Mouse (Mus musculus): ENCODE results near the gene Prickle4. TPM values are rescaled to one million over a fixed set of nuclear protein-coding genes. Genes with fewer than 3 reads are reported as not detected.
"Not testable (repeated sequence)": the region's sequence is repeated elsewhere in the genome, so short reads cannot be mapped to it uniquely, and the experiment has no call there.

Prickle4 gene
- total and polyA plus RNA-seq, 3 experiments = 3.7 to 8.3 (median 3.9) TPM

GRCm38 (mm10) chr17:47669166-47669565 is 25.4 kb downstream of the Prickle4 start:
- Histone ChIP-seq H3K9ac (ENCODE audit: low read depth, low read length) (no peak overlapping the region), H3K36me3 (ENCODE audit: control insufficient read depth, insufficient read depth, low read length) (no peaks in the 10 kb centered on the region), H3K27me3 (ENCODE audit: control insufficient read depth, insufficient read depth, low read length) (no peaks in the 10 kb centered on the region), H3K27ac (no peak overlapping the region), H3K4me3 (no peak overlapping the region), H3K79me2 (replicated peaks; ENCODE audit: control insufficient read depth, insufficient read depth, low read length) (no peaks in the 10 kb centered on the region), H3K4me1 (ENCODE audit: control insufficient read depth, insufficient read depth, low read length) (no peaks in the 10 kb centered on the region; the same call in 1 of the 2 replicates)
- intact Hi-C loops (cut with DNase I) = no loop called here
- TF ChIP-seq CTCF (IDR thresholded peaks at IDR 0.05) (no peak), EP300 (IDR thresholded peaks at IDR 0.05; ENCODE audit: insufficient read depth, low read depth, low read length) (no peak), POLR2A (IDR thresholded peaks at IDR 0.05; ENCODE audit: insufficient read depth, low read depth, low read length) (no peak)
- 82% methylated on average over 4 of the region's 4 CpGs for WGBS
- DNase-seq = no peak

DNA sequence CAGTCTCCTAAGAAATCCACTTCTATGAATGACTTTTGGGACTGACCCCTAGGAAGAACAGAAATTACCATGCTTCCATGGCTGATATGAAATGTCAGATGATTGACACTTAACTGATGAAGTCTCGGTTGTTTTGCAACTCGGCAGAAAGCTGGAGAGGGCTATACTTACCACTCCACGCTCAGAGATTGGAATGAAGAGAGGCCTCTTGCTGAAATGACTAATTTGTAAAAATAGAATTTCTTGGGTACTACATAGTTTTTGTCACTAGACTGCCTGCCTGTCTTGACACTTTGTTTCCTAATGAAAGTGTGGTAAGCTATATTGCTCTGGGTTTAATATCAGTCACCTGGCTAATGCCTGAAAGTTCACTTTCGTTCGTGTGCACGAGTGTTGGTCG is 30.1 kb downstream of the Prickle4 start:
- H3K27me3 ChIP-seq (ENCODE audit: control insufficient read depth, insufficient read depth, low read length) = no peaks in the 10 kb centered on the region
- H3K4me3 ChIP-seq = no peak overlapping the region
- no peak for DNase-seq
- H3K27ac ChIP-seq = no peak overlapping the region
- no peaks in the 10 kb centered on the region for H3K36me3 ChIP-seq (ENCODE audit: control insufficient read depth, insufficient read depth, low read length)
- TF ChIP-seq EP300 (IDR thresholded peaks at IDR 0.05; ENCODE audit: insufficient read depth, low read depth, low read length) (no peak), CTCF (IDR thresholded peaks at IDR 0.05) (no peak), POLR2A (IDR thresholded peaks at IDR 0.05; ENCODE audit: insufficient read depth, low read depth, low read length) (no peak)
- H3K79me2 ChIP-seq (replicated peaks; ENCODE audit: control insufficient read depth, insufficient read depth, low read length) = no peaks in the 10 kb centered on the region
- 71% methylated on average over 7 of the region's 7 CpGs for WGBS
- H3K4me1 ChIP-seq (ENCODE audit: control insufficient read depth, insufficient read depth, low read length) = no peaks in the 10 kb centered on the region
- H3K9ac ChIP-seq (ENCODE audit: low read depth, low read length) = no peak overlapping the region
- intact Hi-C loops (cut with DNase I) = no loop called here

DNA sequence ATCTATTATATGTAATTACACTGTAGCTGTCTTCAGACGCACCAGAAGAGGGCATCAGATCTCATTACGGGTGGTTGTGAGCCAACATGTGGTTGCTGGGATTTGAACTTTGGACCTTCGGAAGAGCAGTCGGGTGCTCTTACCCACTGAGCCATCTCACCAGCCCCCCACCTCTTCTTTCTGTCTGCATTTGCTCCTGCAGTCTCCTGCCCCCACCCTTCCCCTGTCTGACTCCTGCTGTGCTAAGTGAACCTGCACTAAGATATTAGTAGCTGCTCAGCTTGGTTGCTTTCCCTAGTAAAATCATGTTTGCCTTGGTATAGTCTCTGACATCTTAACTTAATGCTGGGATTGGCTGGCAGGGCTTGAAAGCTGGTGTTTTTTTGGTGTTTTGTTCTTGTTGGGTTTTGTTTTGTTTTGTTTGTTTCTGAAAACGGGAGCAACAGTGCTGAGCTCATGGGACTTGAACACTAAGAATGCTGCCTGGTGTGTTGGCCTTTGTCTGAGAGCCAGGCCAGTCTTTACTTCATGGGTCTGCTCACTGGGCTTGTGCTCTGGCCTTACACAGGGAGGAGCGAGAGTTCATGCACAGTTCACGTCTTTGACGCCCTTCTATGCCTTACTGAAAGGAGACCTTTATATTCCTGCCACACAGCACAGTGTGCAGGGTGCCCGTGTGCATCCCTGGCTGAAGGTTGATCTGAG is 31.4 kb downstream of the Prickle4 start:
- Histone ChIP-seq H3K79me2 (replicated peaks; ENCODE audit: control insufficient read depth, insufficient read depth, low read length) (no peaks in the 10 kb centered on the region), H3K27me3 (ENCODE audit: control insufficient read depth, insufficient read depth, low read length) (no peaks in the 10 kb centered on the region), H3K36me3 (ENCODE audit: control insufficient read depth, insufficient read depth, low read length) (no peaks in the 10 kb centered on the region), H3K4me1 (ENCODE audit: control insufficient read depth, insufficient read depth, low read length) (no peaks in the 10 kb centered on the region), H3K9ac (ENCODE audit: low read depth, low read length) (no peak overlapping the region), H3K4me3 (no peak overlapping the region), H3K27ac (no peak overlapping the region)
- 79% methylated on average over 9 of the region's 9 CpGs for WGBS
- DNase-seq = no peak
- TF ChIP-seq EP300 (IDR thresholded peaks at IDR 0.05; ENCODE audit: insufficient read depth, low read depth, low read length) = no peak
- no peak for TF ChIP-seq POLR2A (IDR thresholded peaks at IDR 0.05; ENCODE audit: insufficient read depth, low read depth, low read length)
- TF ChIP-seq CTCF (IDR thresholded peaks at IDR 0.05) = no peak
- intact Hi-C loops (cut with DNase I) = no loop called here

DNA sequence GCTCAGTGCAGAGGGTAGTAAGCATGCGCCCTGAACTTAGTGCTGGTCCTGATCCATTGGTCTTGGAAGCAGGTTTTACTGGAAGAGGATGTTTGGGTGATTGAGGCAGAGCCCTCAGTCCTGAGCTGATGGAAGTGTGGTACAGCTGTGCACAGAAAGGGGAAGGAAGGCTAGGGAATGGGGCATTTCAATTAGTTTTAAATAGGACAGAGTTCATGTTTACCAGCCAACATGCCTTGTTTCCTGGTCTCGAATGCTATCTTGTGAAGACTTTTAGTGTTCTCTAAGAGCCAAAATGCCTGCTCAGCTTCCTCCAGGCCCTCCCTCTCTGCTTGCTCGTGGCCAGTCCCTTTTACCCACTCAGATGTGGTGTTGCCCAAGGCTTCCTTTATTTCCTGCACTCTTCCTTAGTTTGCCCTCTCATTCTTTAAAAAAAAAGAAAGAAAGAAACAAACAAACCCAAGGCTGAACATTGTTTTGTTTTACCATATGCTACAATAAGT is 35.7 kb downstream of the Prickle4 start:
- Histone ChIP-seq H3K27ac (no peak overlapping the region), H3K4me3 (no peak overlapping the region), H3K36me3 (ENCODE audit: control insufficient read depth, insufficient read depth, low read length) (no peaks in the 10 kb centered on the region), H3K4me1 (ENCODE audit: control insufficient read depth, insufficient read depth, low read length) (no peaks in the 10 kb centered on the region), H3K27me3 (ENCODE audit: control insufficient read depth, insufficient read depth, low read length) (no peaks in the 10 kb centered on the region), H3K79me2 (replicated peaks; ENCODE audit: control insufficient read depth, insufficient read depth, low read length) (no peaks in the 10 kb centered on the region), H3K9ac (ENCODE audit: low read depth, low read length) (no peak overlapping the region)
- intact Hi-C loops (cut with DNase I) = no loop called here
- no peak for DNase-seq
- TF ChIP-seq POLR2A (IDR thresholded peaks at IDR 0.05; ENCODE audit: insufficient read depth, low read depth, low read length) (no peak), CTCF (IDR thresholded peaks at IDR 0.05) (no peak), EP300 (IDR thresholded peaks at IDR 0.05; ENCODE audit: insufficient read depth, low read depth, low read length) (no peak)
- WGBS = 69% methylated on average over 3 of the region's 3 CpGs

- Histone ChIP-seq H3K9ac (ENCODE audit: low read depth, low read length) (no peak overlapping the region), H3K27ac (no peak overlapping the region), H3K36me3 (ENCODE audit: control insufficient read depth, insufficient read depth, low read length) (no peaks in the 10 kb centered on the region), H3K27me3 (ENCODE audit: control insufficient read depth, insufficient read depth, low read length) (no peaks in the 10 kb centered on the region), H3K4me3 (no peak overlapping the region), H3K4me1 (ENCODE audit: control insufficient read depth, insufficient read depth, low read length) (no peaks in the 10 kb centered on the region), H3K79me2 (replicated peaks; ENCODE audit: control insufficient read depth, insufficient read depth, low read length) (no peaks in the 10 kb centered on the region)
- TF ChIP-seq CTCF (IDR thresholded peaks at IDR 0.05) = no peak
- TF ChIP-seq EP300 (IDR thresholded peaks at IDR 0.05; ENCODE audit: insufficient read depth, low read depth, low read length) = no peak
- intact Hi-C loops (cut with DNase I) = no loop called here
- no peak for DNase-seq
- 65% methylated on average over 4 of the region's 4 CpGs for WGBS
These were observed 36.6 kb downstream of the Prickle4 start for GRCm38 (mm10) chr17:47657901-47658300.

DNA sequence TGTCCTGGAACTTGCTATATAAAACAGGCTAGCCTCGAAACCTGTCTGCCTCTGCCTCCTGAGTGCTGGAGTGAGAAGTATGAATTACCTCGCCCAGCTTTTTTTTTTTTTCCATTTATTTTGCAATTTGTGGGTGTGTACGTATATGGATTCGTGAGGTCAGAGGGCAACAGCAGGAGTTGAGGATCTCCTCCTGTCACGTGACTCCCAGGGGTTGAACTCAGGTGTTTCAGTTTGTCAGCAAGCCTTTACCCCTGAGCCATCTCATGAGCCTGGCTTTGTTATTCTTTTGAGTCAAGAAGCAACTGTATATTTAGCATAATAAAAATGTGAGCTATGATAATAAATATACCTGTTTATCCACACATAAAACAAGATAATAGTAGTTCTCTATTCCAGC is 38.8 kb downstream of the Prickle4 start:
- Histone ChIP-seq H3K9ac (ENCODE audit: low read depth, low read length) (no peak overlapping the region), H3K36me3 (ENCODE audit: control insufficient read depth, insufficient read depth, low read length) (no peaks in the 10 kb centered on the region), H3K4me3 (no peak overlapping the region), H3K27ac (no peak overlapping the region), H3K27me3 (ENCODE audit: control insufficient read depth, insufficient read depth, low read length) (no peaks in the 10 kb centered on the region), H3K4me1 (ENCODE audit: control insufficient read depth, insufficient read depth, low read length) (no peaks in the 10 kb centered on the region), H3K79me2 (replicated peaks; ENCODE audit: control insufficient read depth, insufficient read depth, low read length) (no peaks in the 10 kb centered on the region)
- DNase-seq = no peak
- 83% methylated on average over 5 of the region's 5 CpGs for WGBS
- intact Hi-C loops (cut with DNase I) = no loop called here
- TF ChIP-seq EP300 (IDR thresholded peaks at IDR 0.05; ENCODE audit: insufficient read depth, low read depth, low read length) (no peak), CTCF (IDR thresholded peaks at IDR 0.05) (no peak)

- H3K4me3 ChIP-seq; intact Hi-C loops (cut with DNase I); DNase-seq; H3K9ac ChIP-seq (ENCODE audit: low read depth, low read length); H3K79me2 ChIP-seq (replicated peaks; ENCODE audit: control insufficient read depth, insufficient read depth, low read length); H3K4me1 ChIP-seq (ENCODE audit: control insufficient read depth, insufficient read depth, low read length); H3K27ac ChIP-seq; H3K36me3 ChIP-seq (ENCODE audit: control insufficient read depth, insufficient read depth, low read length); H3K27me3 ChIP-seq (ENCODE audit: control insufficient read depth, insufficient read depth, low read length): not testable (repeated sequence)
- WGBS = 97% methylated on average over 8 of the region's 8 CpGs
These were observed 40.2 kb downstream of the Prickle4 start for GRCm38 (mm10) chr17:47654346-47654745.
